In the genomic region with DNA sequence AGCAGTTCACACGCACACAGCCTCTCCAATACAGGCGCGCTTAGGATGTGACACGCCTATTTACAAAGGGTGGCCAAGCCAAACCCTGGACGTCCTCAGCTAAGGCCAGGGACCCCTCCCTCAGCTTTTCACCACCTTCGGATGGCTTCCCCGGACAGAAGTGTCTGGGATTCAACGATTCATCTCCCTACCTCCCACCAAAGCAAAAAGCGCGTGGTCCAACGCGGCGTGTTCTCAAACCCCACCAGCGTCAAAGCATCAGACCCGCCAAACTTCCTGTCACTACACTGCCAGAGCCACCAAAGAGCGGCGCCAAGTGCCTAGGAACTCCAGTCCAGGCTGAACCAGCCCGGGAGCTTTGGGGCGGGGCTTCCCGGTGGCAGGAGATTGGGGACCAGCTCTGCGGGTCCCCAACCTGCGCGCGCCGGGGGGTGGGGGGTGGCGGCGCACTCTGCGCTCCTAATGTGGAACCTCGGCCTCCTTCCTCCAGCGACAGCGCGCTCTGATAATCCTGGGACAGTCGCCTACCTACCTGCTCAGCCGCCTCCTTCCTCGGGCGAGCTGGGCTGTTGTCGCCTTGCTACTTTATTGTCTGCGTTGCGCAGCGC, we compare ENCODE assay signal across 8 mouse cellular contexts. TPM values are rescaled to one million over a fixed set of nuclear protein-coding genes. Genes with fewer than 3 reads are reported as not detected.
DNase-seq lines count a peak whose midpoint lies in the region; ATAC-seq and TF ChIP-seq lines count a peak whose summit lies in the region.

No protein-coding gene starts in this region.

- H3K36me3 ChIP-seq in thymus, adult 2 months (ENCODE audit: control insufficient read depth, insufficient read depth, low read length): no peaks in the 10 kb centered on the region
- H3K36me3 ChIP-seq in embryonic facial prominence, embryonic 14.5 days (ENCODE audit: control insufficient read depth, insufficient read depth, low read length): no peaks in the 10 kb centered on the region
- H3K36me3 ChIP-seq in heart, embryonic 12.5 days: no peaks in the 10 kb centered on the region
- no peaks in the 10 kb centered on the region for H3K36me3 ChIP-seq in liver, adult 2 months (ENCODE audit: control insufficient read depth, insufficient read depth, low read length)

- peak overlapping the region; percentile 98 for H3K4me2 ChIP-seq in embryonic facial prominence, embryonic 14.5 days (ENCODE audit: low read depth, low read length)
- H3K4me2 ChIP-seq in heart, embryonic 12.5 days: peak overlapping the region; percentile 93

- no peak for DNase-seq in thymus, adult 2 months
- DNase-seq in thymus, postnatal 14 days: no peak
- peak; percentile 86 for DNase-seq in embryonic facial prominence, embryonic 14.5 days (ENCODE audit: low spot score)
- DNase-seq in kidney, adult 9 months: peak; percentile 10
- no peak for DNase-seq in liver, adult 2 months (ENCODE audit: extremely low read depth, low read depth, low spot score)
- DNase-seq in neural tube, embryonic 10.5 days (ENCODE audit: extremely low spot score, low spot score): peak; percentile 80

- H3K4me1 ChIP-seq in thymus, adult 2 months (replicated peaks; ENCODE audit: control insufficient read depth, insufficient read depth, low read length): no peaks in the 10 kb centered on the region
- peaks cover 15% of the 10 kb centered on the region; the same call in 1 of the 2 replicates for H3K4me1 ChIP-seq in embryonic facial prominence, embryonic 14.5 days (ENCODE audit: control insufficient read depth, insufficient read depth, low read length)
- H3K4me1 ChIP-seq in heart, embryonic 12.5 days (replicated peaks): peaks cover 14% of the 10 kb centered on the region
- H3K4me1 ChIP-seq in liver, adult 2 months (ENCODE audit: control insufficient read depth, insufficient read depth, low read length): no peaks in the 10 kb centered on the region

- H3K27me3 ChIP-seq in thymus, adult 2 months (ENCODE audit: control insufficient read depth, insufficient read depth, low read length): peaks cover 3% of the 10 kb centered on the region; the same call in 1 of the 2 replicates
- peaks cover 10% of the 10 kb centered on the region for H3K27me3 ChIP-seq in embryonic facial prominence, embryonic 14.5 days (replicated peaks; ENCODE audit: control insufficient read depth, insufficient read depth, low read length)
- H3K27me3 ChIP-seq in heart, embryonic 12.5 days (replicated peaks): 0 out of 2 replicates have a peak, but pooled peaks cover 3% of the 10 kb centered on the region
- peaks cover 9% of the 10 kb centered on the region; the same call in 1 of the 2 replicates for H3K27me3 ChIP-seq in liver, adult 2 months (ENCODE audit: control insufficient read depth, insufficient read depth, low read length)

- WGBS in thymus, adult 2 months: 2% methylated on average over 40 of the region's 40 CpGs
- WGBS in embryonic facial prominence, embryonic 14.5 days: 0% methylated on average over 15 of the region's 40 CpGs
- under 1% methylated on average over 40 of the region's 40 CpGs for WGBS in heart, embryonic 12.5 days
- WGBS in liver, adult 2 months: under 1% methylated on average over 40 of the region's 40 CpGs

- no peak overlapping the region for H3K27ac ChIP-seq in thymus, adult 2 months (ENCODE audit: control insufficient read depth, insufficient read depth, low read length)
- H3K27ac ChIP-seq in embryonic facial prominence, embryonic 14.5 days (replicated peaks; ENCODE audit: low read depth, low read length): peak overlapping the region; percentile 75
- peak overlapping the region; percentile 31 for H3K27ac ChIP-seq in heart, embryonic 12.5 days (ENCODE audit: poor library complexity, severe bottlenecking)
- no peak overlapping the region for H3K27ac ChIP-seq in liver, adult 2 months (replicated peaks; ENCODE audit: insufficient read depth, low read depth, low read length)

- H3K9me3 ChIP-seq in embryonic facial prominence, embryonic 14.5 days (ENCODE audit: control insufficient read depth, low read length): no peaks in the 10 kb centered on the region
- H3K9me3 ChIP-seq in heart, embryonic 12.5 days (replicated peaks): no peaks in the 10 kb centered on the region

- H3K4me3 ChIP-seq in thymus, adult 2 months (ENCODE audit: control insufficient read depth, insufficient read depth, low read length): peak overlapping the region; percentile 15
- H3K4me3 ChIP-seq in embryonic facial prominence, embryonic 14.5 days (ENCODE audit: low read depth, low read length): peak overlapping the region; percentile 66
- H3K4me3 ChIP-seq in heart, embryonic 12.5 days: peak overlapping the region; percentile 64
- peak overlapping the region; percentile 62 for H3K4me3 ChIP-seq in liver, adult 2 months (ENCODE audit: insufficient read depth, low read depth, low read length)

- peak overlapping the region; percentile 69 for H3K9ac ChIP-seq in embryonic facial prominence, embryonic 14.5 days (ENCODE audit: low read depth, low read length)
- H3K9ac ChIP-seq in heart, embryonic 12.5 days: peak overlapping the region; percentile 52
- H3K9ac ChIP-seq in liver, adult 2 months (ENCODE audit: low read depth, low read length): 0 out of 2 replicates have a peak overlapping the region, but pooled peaks have one; percentile 15

- no peak for TF ChIP-seq POLR2A in thymus, adult 2 months (IDR thresholded peaks at IDR 0.05; ENCODE audit: control insufficient read depth, extremely low read depth, insufficient read depth, low read length, poor library complexity)
- no peak for TF ChIP-seq POLR2A in liver, adult 2 months (IDR thresholded peaks at IDR 0.05; ENCODE audit: extremely low read depth, insufficient read depth, low read length)

- H3K79me2 ChIP-seq in liver, adult 2 months (ENCODE audit: control insufficient read depth, insufficient read depth, low read length): no peaks in the 10 kb centered on the region

- TF ChIP-seq CTCF in thymus, adult 2 months (IDR thresholded peaks at IDR 0.05; ENCODE audit: borderline replicate concordance, control insufficient read depth, extremely low read depth, insufficient read depth, low read length, poor library complexity): no peak
- no peak for TF ChIP-seq CTCF in liver, adult 2 months (IDR thresholded peaks at IDR 0.05; ENCODE audit: low read depth, low read length)

- ATAC-seq in embryonic facial prominence, embryonic 14.5 days (ENCODE audit: low read depth): peak; percentile 74
- peak; percentile 40; the same call in 1 of the 2 replicates for ATAC-seq in heart, embryonic 12.5 days (ENCODE audit: insufficient number of reproducible peaks, low FRiP score)
- ATAC-seq in monocyte, adult 5-6 weeks (replicated peaks; ENCODE audit: insufficient number of reproducible peaks, low FRiP score, low TSS enrichment, poor library complexity, severe bottlenecking): no peak

RNA-seq across cellular contexts. Expression of a gene that starts 0.6 kb away (rescaled TPM):
- 8.2 and 9.4 TPM in 2 replicates for polyA plus RNA-seq in thymus, adult 2 months (2012; rRNA removed)
- 17.5 and 18.9 TPM in 2 replicates for polyA plus RNA-seq in embryonic facial prominence, embryonic 14.5 days (2014; fragmentation: Nextera tagmentation; extraction: Ambion mirVana)
- 22.2 and 23.1 TPM in 2 replicates for polyA plus RNA-seq in heart, embryonic 12.5 days (2016; fragmentation: Nextera tagmentation; extraction: Ambion mirVana)
- total RNA-seq in liver, adult 2 months (2014; rRNA removed): 38.0 and 46.8 TPM in 2 replicates
- 11.9 and 14.2 TPM in 2 replicates for polyA plus RNA-seq in liver, adult 2 months (2012; rRNA removed)
- total RNA-seq in monocyte, adult 5-6 weeks (2017): 7.1 to 28.7 TPM (median 8.0 TPM) in 3 replicates

Comparison
In these comparisons a context has a peak if more than half of its experiments do, and no peak if none do; other contexts are left out.
1. DNase-seq: peak in embryonic facial prominence, embryonic 14.5 days (single experiment), kidney, adult 9 months (single experiment) and neural tube, embryonic 10.5 days (single experiment); none in thymus, adult 2 months (single experiment), thymus, postnatal 14 days (single experiment) and liver, adult 2 months (single experiment).
2. H3K27ac ChIP-seq: peak in embryonic facial prominence, embryonic 14.5 days (single experiment) and heart, embryonic 12.5 days (single experiment); none in thymus, adult 2 months (single experiment) and liver, adult 2 months (single experiment).
3. H3K4me3 ChIP-seq: peak in every context shown above with its lines; median percentile 66 in embryonic facial prominence, embryonic 14.5 days; 64 in heart, embryonic 12.5 days; 62 in liver, adult 2 months; 15 in thymus, adult 2 months.
4. H3K9ac ChIP-seq: peak in every context shown above with its lines; median percentile 69 in embryonic facial prominence, embryonic 14.5 days; 52 in heart, embryonic 12.5 days; 15 in liver, adult 2 months.